Mouse (Mus musculus) liver, embryonic 11.5 days (tissue): ENCODE data around the gene Macrod1. TPM values are rescaled to one million over a fixed set of nuclear protein-coding genes. Genes with fewer than 3 reads are reported as not detected.

Experiments
- ATAC-seq: fragments of 200-750 bp; cut with Nextera tagmentation; replicated peaks from 2 replicates; pipeline ENCODE4 v1.8.0; 2017; ENCODE audit warnings: moderate number of reproducible peaks, mild to moderate bottlenecking, moderate TSS enrichment, moderate library complexity; ENCODE audit not compliant: low FRiP score
- DNase-seq: peaks from one replicate; pipeline ENCODE4 v3.0.0-alpha.2; 2017; ENCODE audit warnings: low spot score
- H3K27ac ChIP-seq: fragments of 300-500 bp; sonication (generic); 2 replicates; pipeline ENCODE4 v1.5.1; 2014; ENCODE audit warnings: mild to moderate bottlenecking, low read depth, low read length, control low read depth
- H3K27me3 ChIP-seq: fragments of 300-500 bp; sonication (generic); replicated peaks from 2 replicates; pipeline ENCODE4 v1.6.1; 2014; ENCODE audit warnings: low read length, mixed read lengths; ENCODE audit not compliant: control insufficient read depth, insufficient read depth
- H3K36me3 ChIP-seq: fragments of 300-500 bp; sonication (generic); 2 replicates; pipeline ENCODE4 v1.6.1; 2014; ENCODE audit warnings: mild to moderate bottlenecking, low read length, moderate library complexity, mixed read lengths; ENCODE audit not compliant: control insufficient read depth, insufficient read depth
- H3K4me1 ChIP-seq: fragments of 300-500 bp; sonication (generic); replicated peaks from 2 replicates; pipeline ENCODE4 v1.6.1; 2014; ENCODE audit warnings: low read length, mixed read lengths; ENCODE audit not compliant: control insufficient read depth, insufficient read depth
- H3K4me2 ChIP-seq: fragments of 300-500 bp; sonication (generic); 2 replicates; pipeline ENCODE4 v1.6.1; 2014; ENCODE audit warnings: mild to moderate bottlenecking, control low read depth, moderate library complexity
- H3K4me3 ChIP-seq: fragments of 300-500 bp; sonication (generic); 2 replicates; pipeline ENCODE4 v1.5.1; 2014; ENCODE audit warnings: low read depth, low read length, control low read depth
- H3K9ac ChIP-seq: fragments of 300-500 bp; sonication (generic); 2 replicates; pipeline ENCODE4 v1.6.1; 2014; ENCODE audit warnings: low read depth, low read length, control low read depth
- H3K9me3 ChIP-seq: fragments of 300-500 bp; sonication (generic); 2 replicates; pipeline ENCODE4 v1.6.1; 2016; ENCODE audit warnings: low read length, inconsistent platforms, mixed read lengths; ENCODE audit not compliant: control insufficient read depth
- WGBS: fragments of 180-500 bp; shearing (Covaris S2); extraction: QIAGEN DNeasy Blood & Tissue Kit; methylation state at CpG from one replicate; pipeline ENCODE4 v1.1.7; 2014; 5-methylcytosine and 5-hydroxymethylcytosine counted together
- polyA plus RNA-seq: library from polyadenylated mRNA; unstranded; fragments of >200 nt; fragmentation: Nextera tagmentation; extraction: Ambion mirVana; gene quantifications from 2 replicates; pipeline ENCODE4 v1.2.1, GENCODE M21; 2014

Gene Macrod1
- 5.9 and 6.7 TPM in 2 replicates for polyA plus RNA-seq

DNA sequence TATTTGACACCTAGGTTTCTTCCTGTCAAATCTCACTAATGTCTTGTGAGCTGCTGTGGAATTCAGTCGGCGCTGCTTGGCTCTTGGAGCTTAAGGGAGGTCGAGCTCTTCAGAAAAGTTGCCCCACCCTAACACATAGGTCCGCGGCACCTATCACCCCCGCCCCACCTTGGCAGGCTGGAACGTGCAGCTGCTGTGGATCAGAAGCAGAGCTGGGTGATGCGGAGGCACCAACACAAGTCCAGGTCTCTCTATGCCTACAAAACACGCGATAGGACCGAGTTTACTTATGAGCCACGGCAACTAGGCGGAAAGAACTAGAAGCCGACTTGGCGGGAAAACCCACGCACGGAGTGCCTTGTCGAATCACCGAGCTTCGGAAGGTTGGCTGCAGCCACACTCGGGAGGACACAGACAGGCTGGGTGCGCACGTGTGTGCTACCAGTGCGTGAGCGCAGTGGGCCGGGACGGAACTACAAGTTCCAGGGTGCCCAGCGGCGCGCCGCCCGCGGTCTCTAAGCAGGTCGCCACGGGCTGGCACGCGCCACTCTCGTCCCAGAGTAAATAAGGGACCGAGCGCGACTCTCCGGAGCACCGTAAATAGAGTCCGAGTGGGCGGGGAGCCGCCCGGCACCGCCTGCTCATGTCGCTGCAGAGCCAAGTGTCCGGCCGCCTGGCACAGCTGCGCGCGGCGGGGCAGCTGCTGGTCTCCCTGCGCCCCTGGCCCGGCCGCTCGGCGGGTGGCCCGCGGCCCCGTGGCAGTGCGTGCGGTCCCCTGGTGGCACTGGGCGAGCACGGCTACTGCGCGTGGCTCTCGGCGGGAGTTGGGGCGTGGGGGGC is at the start of gene Macrod1:
TSS of gene Macrod1 (plus strand) at position 563 of the 840 bp plus-strand sequence.
- H3K4me1 ChIP-seq: peaks cover 18% of the 10 kb centered on the region
- DNase-seq (peak; percentile 81), ATAC-seq (peak; percentile 74)
- no peaks in the 10 kb centered on the region for H3K36me3 ChIP-seq
- H3K9me3 ChIP-seq: no peaks in the 10 kb centered on the region
- peak within 1 kb of the TSS; percentile 10; the same call in 1 of the 2 replicates for H3K27ac ChIP-seq
- peak within 1 kb of the TSS; percentile 79 for H3K4me3 ChIP-seq
- H3K9ac ChIP-seq: peak within 1 kb of the TSS; percentile 79
- 1% methylated on average over 67 of the region's 72 CpGs for WGBS
- H3K4me2 ChIP-seq: peak within 1 kb of the TSS; percentile 100
- no peaks in the 10 kb centered on the region; the same call in 1 of the 2 replicates for H3K27me3 ChIP-seq

- H3K27me3 ChIP-seq: no peaks in the 10 kb centered on the region
- no peak overlapping the region for H3K4me2 ChIP-seq
- DNase-seq: no peak
- no peaks in the 10 kb centered on the region for H3K9me3 ChIP-seq
- H3K27ac ChIP-seq: no peak overlapping the region
- no peaks in the 10 kb centered on the region for H3K4me1 ChIP-seq
- H3K4me3 ChIP-seq: no peak overlapping the region
- 83% methylated on average over 8 of the region's 9 CpGs for WGBS
- peaks cover 8% of the 10 kb centered on the region; the same call in 1 of the 2 replicates for H3K36me3 ChIP-seq
- no peak overlapping the region for H3K9ac ChIP-seq
- ATAC-seq: no peak
Measured at GRCm38 (mm10) chr19:7006892-7007593, 49.6 kb upstream of the Macrod1 start.

DNA sequence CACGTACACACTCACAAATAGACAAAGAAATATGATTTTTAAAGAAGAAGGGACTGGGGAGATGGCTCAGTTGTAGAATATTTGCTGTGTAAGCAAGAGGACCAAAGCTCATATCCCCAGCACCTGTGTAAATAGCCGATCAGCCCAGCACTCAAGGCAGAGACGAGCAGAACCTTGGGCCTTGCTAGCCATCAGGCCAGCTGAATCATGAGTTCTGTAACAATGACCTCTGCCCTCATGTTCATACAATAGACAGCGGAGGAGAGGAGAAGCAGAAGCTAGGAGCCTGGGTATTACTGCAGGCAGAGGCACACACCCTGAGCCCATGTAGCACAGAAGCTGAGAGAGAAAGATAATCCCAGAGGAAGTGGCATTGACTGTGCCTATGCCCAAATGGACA is 44.2 kb upstream of the Macrod1 start:
- H3K4me1 ChIP-seq: peaks cover 2% of the 10 kb centered on the region
- no peaks in the 10 kb centered on the region for H3K9me3 ChIP-seq
- no peak overlapping the region for H3K4me3 ChIP-seq
- peaks cover 14% of the 10 kb centered on the region for H3K36me3 ChIP-seq
- no peak overlapping the region for H3K27ac ChIP-seq
- WGBS: 79% methylated on average over 4 of the region's 4 CpGs
- H3K4me2 ChIP-seq: no peak overlapping the region
- no peak overlapping the region for H3K9ac ChIP-seq
- DNase-seq (no peak), ATAC-seq (no peak)
- H3K27me3 ChIP-seq: no peaks in the 10 kb centered on the region

DNA sequence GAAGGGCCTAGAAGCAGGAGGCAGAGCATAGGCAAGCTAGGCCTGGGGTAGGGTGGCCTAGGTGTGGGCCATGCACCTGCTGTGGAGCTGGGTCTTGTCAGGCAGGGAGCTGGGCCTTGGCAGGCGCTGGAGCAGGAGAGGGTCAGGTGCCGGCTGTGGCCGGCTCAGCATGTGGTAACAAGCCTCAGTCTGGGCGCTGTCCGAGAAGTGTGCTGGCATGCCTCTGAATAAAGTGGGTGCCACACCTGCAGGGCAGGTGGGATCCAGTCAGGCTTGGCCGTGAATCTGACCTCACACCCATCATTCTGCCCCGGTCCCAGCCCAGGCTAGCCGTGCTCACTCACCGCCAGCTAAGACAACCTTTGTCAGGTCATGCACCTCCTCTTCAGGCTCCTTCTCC is 42.6 kb upstream of the Macrod1 start:
- Histone ChIP-seq H3K36me3 (peaks cover 15% of the 10 kb centered on the region), H3K27me3 (no peaks in the 10 kb centered on the region), H3K9ac (no peak overlapping the region), H3K4me3 (no peak overlapping the region), H3K27ac (no peak overlapping the region), H3K4me2 (no peak overlapping the region), H3K9me3 (no peaks in the 10 kb centered on the region), H3K4me1 (peaks cover 6% of the 10 kb centered on the region)
- 86% methylated on average over 9 of the region's 9 CpGs for WGBS
- no peak for DNase-seq
- no peak for ATAC-seq

GRCm38 (mm10) chr19:7014481-7015135 is 42.0 kb upstream of the Macrod1 start:
- peaks cover 16% of the 10 kb centered on the region for H3K36me3 ChIP-seq
- WGBS: 91% methylated on average over 20 of the region's 20 CpGs
- no peaks in the 10 kb centered on the region for H3K9me3 ChIP-seq
- no peak overlapping the region for H3K4me2 ChIP-seq
- H3K27ac ChIP-seq: no peak overlapping the region
- ATAC-seq (no peak), DNase-seq (no peak)
- H3K4me1 ChIP-seq: peaks cover 11% of the 10 kb centered on the region
- H3K27me3 ChIP-seq: no peaks in the 10 kb centered on the region
- H3K4me3 ChIP-seq: no peak overlapping the region
- no peak overlapping the region for H3K9ac ChIP-seq

- H3K9ac ChIP-seq: peak overlapping the region; percentile 81
- H3K27me3 ChIP-seq: no peaks in the 10 kb centered on the region
- peak overlapping the region; percentile 88 for H3K27ac ChIP-seq
- no peaks in the 10 kb centered on the region for H3K9me3 ChIP-seq
- peak; percentile 88 for ATAC-seq
- peak; percentile 66 for DNase-seq
- peaks cover 39% of the 10 kb centered on the region for H3K36me3 ChIP-seq
- H3K4me3 ChIP-seq: peak overlapping the region; percentile 61
- peak overlapping the region; percentile 75 for H3K4me2 ChIP-seq
- WGBS: 42% methylated on average over 12 of the region's 12 CpGs
- peaks cover 20% of the 10 kb centered on the region for H3K4me1 ChIP-seq
Measured at GRCm38 (mm10) chr19:7017541-7018457, 38.8 kb upstream of the Macrod1 start.

DNA sequence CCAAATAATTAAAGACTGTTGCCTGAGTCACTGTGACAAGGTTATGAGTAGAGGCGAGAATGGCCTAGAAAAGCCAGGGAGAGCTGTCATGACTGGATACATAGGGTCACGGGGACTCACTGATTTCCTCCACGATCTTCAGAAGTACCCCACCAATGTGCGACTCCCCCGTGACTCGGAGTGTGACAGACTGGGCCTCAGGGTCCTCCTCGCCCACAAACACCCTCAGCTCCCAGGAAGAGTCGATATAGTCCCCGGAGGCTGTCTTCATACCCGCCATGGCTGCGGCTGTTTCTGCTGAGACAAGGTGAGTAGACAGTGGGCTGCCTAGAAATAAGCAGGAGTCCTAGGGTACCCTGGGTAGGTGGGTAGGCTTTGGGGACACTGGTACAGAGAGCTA is 38.1 kb upstream of the Macrod1 start:
- Histone ChIP-seq H3K27me3 (no peaks in the 10 kb centered on the region), H3K4me3 (peak overlapping the region; percentile 61), H3K4me1 (peaks cover 20% of the 10 kb centered on the region), H3K36me3 (peaks cover 45% of the 10 kb centered on the region), H3K9ac (peak overlapping the region; percentile 81), H3K27ac (peak overlapping the region; percentile 88), H3K9me3 (no peaks in the 10 kb centered on the region), H3K4me2 (peak overlapping the region; percentile 75)
- DNase-seq (no peak), ATAC-seq (no peak)
- 42% methylated on average over 11 of the region's 11 CpGs for WGBS

DNA sequence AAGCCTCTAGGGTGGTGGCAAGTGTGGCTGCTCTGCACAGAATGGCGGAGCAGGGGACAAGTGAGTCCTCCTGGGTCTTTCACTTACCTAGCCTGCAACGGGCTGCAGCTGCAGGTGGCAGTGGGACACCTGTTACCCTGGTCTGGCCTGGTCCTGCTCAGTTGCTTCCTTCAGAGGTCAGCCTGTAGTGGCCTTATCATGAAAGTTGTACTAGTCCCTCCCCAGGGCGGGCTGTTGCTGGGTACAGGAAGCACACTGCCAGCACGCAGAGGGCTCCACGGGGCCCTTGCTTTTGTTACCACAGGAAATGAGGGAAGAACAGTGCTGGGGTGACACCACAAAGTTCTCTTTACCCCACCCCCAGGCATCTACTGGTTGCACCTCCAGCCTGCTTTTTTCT is 37.4 kb upstream of the Macrod1 start, which contains the start of gene Fermt3:
TSS of gene Fermt3 (minus strand) at position 279 of the 400 bp plus-strand sequence.
- H3K36me3 ChIP-seq: peaks cover 41% of the 10 kb centered on the region
- peaks cover 20% of the 10 kb centered on the region for H3K4me1 ChIP-seq
- H3K4me3 ChIP-seq: peak within 1 kb of the TSS; percentile 61
- peak; percentile 77 for ATAC-seq
- H3K9ac ChIP-seq: peak within 1 kb of the TSS; percentile 81
- peak; percentile 71 for DNase-seq
- H3K27me3 ChIP-seq: no peaks in the 10 kb centered on the region
- H3K4me2 ChIP-seq: peak within 1 kb of the TSS; percentile 75
- no peaks in the 10 kb centered on the region for H3K9me3 ChIP-seq
- H3K27ac ChIP-seq: peak within 1 kb of the TSS; percentile 88
- 28% methylated on average over 5 of the region's 5 CpGs for WGBS
